Mouse (Mus musculus) left cerebral cortex, adult 18-20 months (tissue): ENCODE measurements at regions not wholly inside any gene's neighbourhood (a gene's known extent, or its start where the extent isn't known, plus 50 kb on each side); places are given as distances from the start of the nearest gene placed in this dataset.

Source experiments
- DNase-seq, 2 experiments: peaks; one replicate each; pipeline ENCODE4 v3.0.0; 2021 to 2022; ENCODE audit warnings: low spot score in 2 of 2, mixed read lengths in 1 of 2

DNA sequence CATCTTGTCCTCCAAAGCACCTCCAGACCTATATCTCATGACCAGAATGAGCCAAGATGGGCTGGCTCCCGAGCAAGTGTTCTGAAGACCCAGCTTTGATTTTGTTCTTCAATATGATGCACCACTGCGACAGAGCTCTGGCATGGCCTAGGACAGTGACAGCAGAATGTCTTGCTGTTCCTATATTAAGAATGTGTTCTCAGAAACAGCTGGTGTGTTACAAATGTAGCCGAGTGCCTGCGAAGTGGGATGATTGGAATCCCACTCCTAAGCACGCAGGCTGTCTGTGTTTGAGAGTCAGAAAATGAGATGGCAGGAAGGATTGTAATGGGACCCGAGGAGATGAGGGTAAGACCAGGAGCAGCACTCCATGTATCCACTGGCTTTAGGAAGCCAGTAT lies 355.1 kb upstream of the Smarca2 start:
- peak; percentile 32 to 40 for DNase-seq

DNA sequence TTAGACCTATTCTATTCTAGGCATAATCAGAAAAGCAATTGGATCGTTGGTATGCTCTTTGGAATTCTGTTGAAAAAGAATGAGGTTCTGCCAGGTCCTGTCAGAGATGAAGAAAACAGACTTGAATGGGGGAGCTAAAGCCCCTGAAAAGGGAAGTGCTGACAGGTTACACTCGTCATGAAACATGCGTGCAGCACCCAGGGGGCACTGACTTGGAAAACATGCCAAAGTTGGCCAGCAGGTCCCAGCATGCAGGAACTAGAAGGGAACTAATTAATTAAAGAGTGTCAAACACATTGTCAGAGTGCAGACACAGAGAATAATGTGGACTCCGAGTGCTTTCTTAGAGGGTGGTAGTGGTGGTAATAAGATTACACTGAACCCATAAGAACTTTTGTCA lies 346.2 kb upstream of the Smarca2 start:
- no peak for DNase-seq

GRCm38 (mm10) chr19:26261530-26261929 lies 343.3 kb upstream of the Smarca2 start:
- peak; percentile 39 to 63 for DNase-seq

DNA sequence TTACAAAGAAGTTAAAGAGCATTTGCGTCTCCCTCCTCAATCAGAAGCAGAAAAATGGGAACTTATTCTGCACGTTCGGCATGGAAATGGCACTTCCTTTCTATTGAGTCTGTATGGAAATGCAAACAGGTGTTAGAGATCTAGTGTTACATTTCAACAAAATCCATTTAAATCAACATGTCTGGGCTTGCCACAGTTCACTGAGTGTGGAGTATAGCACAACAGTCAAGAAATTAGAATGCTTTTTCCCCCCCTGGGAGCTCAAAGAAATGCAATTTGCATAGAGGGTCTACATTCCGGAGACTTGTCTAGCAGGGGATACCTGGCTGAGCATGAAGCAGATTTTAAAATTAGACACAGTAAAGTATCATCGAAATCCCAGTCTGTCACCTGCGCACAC lies 308.5 kb upstream of the Smarca2 start:
- no peak for DNase-seq

- DNase-seq = peak; percentile 27 to 59
These were observed 296.2 kb upstream of the Smarca2 start for GRCm38 (mm10) chr19:26308477-26309135.

DNA sequence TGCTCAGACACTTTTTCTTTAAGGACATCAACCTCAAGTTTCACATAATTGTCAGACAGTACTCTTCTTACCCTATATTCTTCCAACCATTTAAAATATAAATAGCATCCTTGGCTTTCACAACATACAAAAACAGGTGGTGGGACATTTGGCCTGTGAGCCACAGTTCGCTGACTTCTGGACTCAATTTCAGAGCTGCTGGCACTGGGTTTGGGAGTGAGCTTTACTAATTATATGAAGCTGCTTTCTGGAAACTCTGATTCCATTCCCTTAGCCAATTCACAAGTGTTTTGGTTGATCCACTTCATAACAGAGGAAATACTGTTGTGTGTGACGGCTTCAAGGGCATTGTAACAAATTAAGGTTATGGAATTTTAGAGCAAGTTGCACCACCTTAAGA lies 285.9 kb upstream of the Smarca2 start:
- no peak for DNase-seq

GRCm38 (mm10) chr19:26323682-26324081 lies 281.2 kb upstream of the Smarca2 start:
- peak in 1 of 2 experiments; percentile 20 for DNase-seq

DNA sequence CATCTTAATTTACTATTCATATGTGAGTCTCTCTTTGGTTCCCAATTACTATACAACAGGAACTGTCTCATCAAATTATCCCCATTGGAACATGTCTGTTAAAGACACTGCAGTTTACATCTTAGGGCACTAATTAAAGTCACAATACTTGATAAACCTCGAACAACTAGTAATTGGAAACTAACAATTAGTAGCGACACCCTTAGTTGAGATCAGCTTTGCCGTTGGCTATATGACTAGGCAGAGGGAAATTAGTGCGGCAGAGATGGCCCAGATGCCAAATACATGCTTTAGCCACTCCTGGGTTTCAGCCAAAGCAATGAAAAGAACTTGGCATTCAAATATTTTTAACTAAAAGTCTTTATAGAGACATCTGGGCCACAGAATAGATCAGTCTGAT lies 265.7 kb upstream of the Smarca2 start:
- DNase-seq = no peak

DNA sequence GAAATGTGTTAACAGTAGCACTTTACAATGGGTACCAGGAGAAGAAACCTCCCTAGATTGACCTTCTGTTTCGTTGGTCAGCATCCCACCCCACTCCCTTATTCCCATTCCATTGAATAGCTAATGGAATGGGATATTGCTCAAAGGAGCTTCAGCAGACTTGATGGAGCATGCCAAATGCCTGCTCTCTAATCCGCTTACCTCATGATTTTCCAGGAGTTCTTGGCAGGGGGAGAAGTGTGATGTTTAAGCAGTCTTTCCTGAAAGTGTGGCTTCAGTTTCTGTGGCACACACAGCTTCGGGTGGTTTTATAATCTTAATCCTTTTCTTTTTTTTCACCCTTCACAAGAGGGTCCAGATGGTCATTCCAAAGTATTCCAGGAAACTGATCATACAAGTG lies 264.7 kb upstream of the Smarca2 start:
- peak; percentile 7 to 16 for DNase-seq

DNA sequence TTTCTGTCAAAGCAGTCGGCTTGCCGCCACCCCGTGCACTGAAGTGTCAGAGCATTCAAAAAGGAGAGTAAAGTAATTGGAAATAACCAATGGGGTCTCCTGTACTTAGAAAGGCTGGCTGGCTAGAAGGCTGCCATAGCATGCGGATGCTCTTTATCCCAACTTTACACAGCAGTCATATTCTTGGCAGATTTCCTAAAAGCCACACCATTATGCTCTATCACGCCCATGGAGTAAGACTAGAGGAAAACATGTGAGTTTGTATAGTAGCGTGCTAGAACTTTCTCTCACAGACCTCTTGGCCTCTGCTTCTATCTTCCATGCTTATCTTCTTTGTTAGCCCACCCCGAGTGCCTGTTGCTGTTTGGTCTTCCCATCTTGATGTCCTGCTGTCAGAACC lies 249.8 kb upstream of the Smarca2 start:
- DNase-seq = no peak

GRCm38 (mm10) chr19:26383961-26384381 lies 220.9 kb upstream of the Smarca2 start:
- peak; percentile 11 to 13 for DNase-seq

DNA sequence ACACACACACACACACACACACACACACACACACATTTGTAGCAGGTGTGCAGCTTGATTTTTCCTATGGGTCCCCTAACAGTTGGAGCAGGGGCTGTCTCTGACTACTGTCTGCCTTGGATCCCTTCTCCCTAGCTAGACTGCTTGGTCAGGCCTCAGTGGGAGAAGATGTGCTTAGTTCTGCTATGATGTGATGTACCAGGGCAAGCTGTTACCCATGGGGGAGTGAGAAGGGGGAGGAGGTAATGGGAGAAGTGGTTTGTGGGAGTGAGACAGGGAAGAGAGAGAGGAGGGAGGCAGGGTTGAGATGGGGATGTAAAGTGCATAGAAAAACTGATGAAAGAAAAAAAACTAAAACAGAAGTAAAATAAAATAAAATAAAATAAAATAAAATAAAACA lies 218.8 kb upstream of the Smarca2 start:
- peak; percentile 5 to 46 for DNase-seq

- DNase-seq = peak in 1 of 2 experiments; percentile 12
These were observed 192.2 kb upstream of the Smarca2 start for GRCm38 (mm10) chr19:26412684-26413083.

DNA sequence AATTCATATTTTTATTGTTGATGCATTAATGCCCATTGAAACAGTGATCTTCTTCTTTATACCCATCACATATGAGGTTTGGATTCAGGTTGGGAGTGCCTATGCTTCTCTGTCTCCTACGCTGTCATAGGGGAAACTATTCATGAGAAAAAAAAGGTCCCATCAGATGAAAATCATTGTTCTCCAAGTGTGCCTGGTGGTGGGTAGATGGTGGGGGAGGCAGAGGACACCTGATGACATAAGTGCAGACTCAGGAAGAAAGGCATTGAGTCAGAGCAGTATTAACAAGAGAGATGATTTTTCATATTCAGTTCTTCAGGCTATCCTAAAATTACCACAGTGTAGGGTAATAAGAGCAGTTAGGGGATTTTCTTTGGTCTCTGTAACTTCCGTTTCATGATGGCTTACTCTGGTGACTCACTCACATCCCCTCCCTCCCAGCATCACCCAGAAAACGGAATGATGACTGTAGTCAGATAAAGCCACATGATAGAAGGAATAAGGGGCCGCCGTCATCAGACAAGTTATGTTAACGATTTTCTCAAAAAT lies 190.3 kb upstream of the Smarca2 start:
- no peak for DNase-seq

GRCm38 (mm10) chr19:26419781-26420180 lies 185.1 kb upstream of the Smarca2 start:
- no peak for DNase-seq

GRCm38 (mm10) chr19:26439163-26439562 lies 165.7 kb upstream of the Smarca2 start:
- no peak for DNase-seq

- no peak for DNase-seq
These were observed 159.5 kb upstream of the Smarca2 start for GRCm38 (mm10) chr19:26445309-26445708.

DNA sequence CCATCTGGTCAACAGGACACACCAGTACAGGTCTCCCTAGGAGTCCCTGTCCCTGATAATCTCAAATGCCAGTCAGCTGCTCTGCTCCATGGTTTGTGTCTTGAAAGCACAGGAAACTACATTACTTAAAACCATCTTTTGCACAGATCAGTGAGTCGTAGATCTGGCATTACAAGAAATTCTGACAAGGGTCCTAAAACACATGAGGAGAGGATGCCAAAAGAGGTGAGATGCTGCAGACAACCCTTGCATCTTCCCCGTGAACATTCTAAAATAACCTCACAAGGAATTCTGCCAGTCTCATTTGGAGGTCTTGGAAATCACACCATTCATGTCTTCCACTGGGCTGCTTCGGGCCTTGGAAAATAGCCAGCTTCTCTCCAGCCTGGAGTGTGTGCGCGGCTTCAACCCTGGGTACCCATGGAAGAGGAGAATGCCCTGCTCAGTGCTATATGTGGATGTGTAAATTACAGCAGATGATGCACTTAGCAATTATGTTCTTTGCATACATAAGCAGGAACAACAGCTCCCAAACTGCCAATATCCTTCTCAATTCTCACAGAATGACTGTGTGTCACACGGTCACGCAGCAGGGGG lies 157.3 kb upstream of the Smarca2 start:
- DNase-seq = no peak

DNA sequence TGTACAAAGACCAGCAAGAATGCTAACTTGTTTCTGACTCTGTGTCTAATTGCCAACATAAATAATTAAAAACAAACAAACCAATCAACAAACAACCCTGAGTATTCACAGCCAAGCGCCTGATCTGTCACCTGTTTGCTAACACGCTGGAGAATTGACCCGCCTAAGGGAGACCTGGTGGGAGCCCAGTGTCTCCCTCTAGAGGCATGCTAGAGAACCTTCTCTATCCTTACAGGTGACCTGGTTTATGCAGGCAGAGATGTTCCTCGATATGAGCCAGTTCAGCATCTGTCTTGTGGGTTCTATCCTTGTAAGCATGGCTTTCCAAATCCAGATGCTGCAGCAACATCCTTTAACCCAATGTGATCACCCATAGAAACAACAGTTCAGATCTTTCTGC lies 143.1 kb upstream of the Smarca2 start:
- no peak for DNase-seq

GRCm38 (mm10) chr19:26465228-26465627 lies 139.6 kb upstream of the Smarca2 start:
- no peak for DNase-seq

DNA sequence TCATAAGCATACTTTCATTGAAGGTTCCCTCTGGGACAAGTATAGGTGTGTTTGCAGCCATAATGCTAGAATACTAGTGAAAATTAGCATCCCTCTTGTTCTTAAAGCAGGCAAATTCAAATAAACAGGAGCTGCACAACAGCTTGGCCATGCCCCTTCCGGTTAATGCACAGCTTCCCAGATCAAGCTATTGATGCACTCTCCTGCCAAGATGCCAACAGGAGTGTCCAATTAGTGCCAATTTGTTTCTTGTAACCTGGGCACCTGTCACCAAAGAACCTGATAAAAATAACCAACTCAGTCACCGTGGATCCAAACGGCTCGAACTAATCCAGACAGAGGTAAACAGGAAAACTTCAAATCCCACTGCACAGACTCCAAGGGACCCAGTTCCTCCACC lies 138.6 kb upstream of the Smarca2 start:
- DNase-seq = no peak

DNA sequence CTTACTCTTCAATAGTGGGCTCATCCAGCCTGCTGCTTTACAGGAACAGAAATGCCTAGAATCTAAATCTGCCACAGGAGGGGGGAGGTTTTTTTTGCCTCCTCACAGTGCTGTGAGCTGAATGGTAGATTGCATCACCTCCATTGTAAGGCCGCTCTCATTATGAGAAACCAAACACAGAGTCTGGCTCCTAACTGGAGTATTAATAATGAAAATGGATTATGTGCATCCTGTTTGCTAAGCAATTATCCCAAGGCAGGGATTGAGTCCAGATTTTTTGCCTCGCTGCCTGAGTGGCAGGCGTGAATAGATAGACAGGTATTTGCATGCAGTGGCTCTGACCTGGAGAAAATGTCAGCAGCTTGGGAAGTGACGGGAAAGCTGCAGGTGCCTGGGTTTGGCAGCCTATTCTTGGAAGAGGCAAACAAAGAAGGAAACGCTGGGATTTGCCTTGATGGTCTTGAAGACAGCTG lies 137.6 kb upstream of the Smarca2 start:
- DNase-seq = no peak

GRCm38 (mm10) chr19:26472659-26473058 lies 132.2 kb upstream of the Smarca2 start:
- no peak for DNase-seq
